Mouse (Mus musculus) embryonic facial prominence, embryonic 15.5 days (tissue): ENCODE results near the gene Dcakd. TPM values are rescaled to one million over a fixed set of nuclear protein-coding genes. Genes with fewer than 3 reads are reported as not detected.

Experiments
- ATAC-seq: fragments of 200-750 bp; cut with Nextera tagmentation; 2 replicates; pipeline ENCODE4 v1.8.0; 2017; ENCODE audit warnings: low read depth, moderate TSS enrichment; ENCODE audit not compliant: insufficient number of reproducible peaks, low FRiP score, low TSS enrichment
- H3K27ac ChIP-seq: fragments of 300-500 bp; sonication (generic); replicated peaks from 2 replicates; pipeline ENCODE4 v1.5.1; 2015; ENCODE audit warnings: mild to moderate bottlenecking, inconsistent platforms
- H3K27me3 ChIP-seq: fragments of 300-500 bp; sonication (generic); 2 replicates; pipeline ENCODE4 v1.6.1; 2015; ENCODE audit warnings: inconsistent platforms
- H3K36me3 ChIP-seq: fragments of 300-500 bp; sonication (generic); 2 replicates; pipeline ENCODE4 v1.6.1; 2015; ENCODE audit warnings: mild to moderate bottlenecking, inconsistent platforms
- H3K4me1 ChIP-seq: fragments of 300-500 bp; sonication (generic); 2 replicates; pipeline ENCODE4 v1.6.1; 2015; ENCODE audit warnings: inconsistent platforms
- H3K4me2 ChIP-seq: fragments of 300-500 bp; sonication (generic); replicated peaks from 2 replicates; pipeline ENCODE4 v1.6.1; 2015; ENCODE audit warnings: mild to moderate bottlenecking, inconsistent platforms
- H3K4me3 ChIP-seq: fragments of 300-500 bp; sonication (generic); replicated peaks from 2 replicates; pipeline ENCODE4 v1.5.1; 2015; ENCODE audit warnings: mild to moderate bottlenecking, inconsistent platforms
- H3K9ac ChIP-seq: fragments of 300-500 bp; sonication (generic); 2 replicates; pipeline ENCODE4 v1.6.1; 2015; ENCODE audit warnings: inconsistent platforms
- H3K9me3 ChIP-seq: fragments of 300-500 bp; sonication (generic); replicated peaks from 2 replicates; pipeline ENCODE4 v1.6.1; 2016; ENCODE audit warnings: inconsistent platforms
- WGBS: fragments of 180-500 bp; shearing (Covaris S2); methylation state at CpG from one replicate; pipeline ENCODE4 v1.1.7; 2015; 5-methylcytosine and 5-hydroxymethylcytosine counted together
- polyA plus RNA-seq: library from polyadenylated mRNA; unstranded; fragments of >200 nt; fragmentation: Nextera tagmentation; extraction: Ambion mirVana; gene quantifications from 2 replicates; pipeline ENCODE4 v1.2.1, GENCODE M21; 2015

Gene Dcakd
- polyA plus RNA-seq, 1 experiment from 2014 or later = 158 TPM

DNA sequence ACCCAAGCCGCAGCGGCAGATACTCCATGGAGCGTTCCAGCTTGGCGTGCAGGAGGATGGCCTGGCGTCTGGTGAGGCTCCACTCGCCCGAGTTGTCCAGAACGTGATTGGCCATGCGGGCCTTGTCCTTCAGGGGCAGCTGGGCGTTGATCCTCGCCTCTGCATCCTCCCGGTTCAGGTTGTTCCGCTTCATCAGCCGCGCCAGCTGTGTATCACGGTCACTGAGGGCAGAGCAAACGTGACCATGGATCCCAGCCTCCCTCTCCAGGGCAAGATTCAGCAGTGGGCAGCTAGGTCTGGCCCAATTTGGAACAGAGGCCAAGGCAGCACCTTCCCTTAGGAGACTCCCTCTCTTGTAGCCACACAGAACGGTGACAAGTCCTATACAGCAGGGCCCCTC is 33.2 kb downstream of the Dcakd start:
- Histone ChIP-seq H3K9me3 (no peaks in the 10 kb centered on the region), H3K36me3 (peaks cover 58% of the 10 kb centered on the region), H3K4me3 (no peak overlapping the region), H3K4me1 (peaks cover 29% of the 10 kb centered on the region), H3K9ac (no peak overlapping the region), H3K27me3 (peaks cover 23% of the 10 kb centered on the region), H3K27ac (no peak overlapping the region), H3K4me2 (no peak overlapping the region)
- 90% methylated on average over 18 of the region's 18 CpGs for WGBS
- no peak for ATAC-seq

- Histone ChIP-seq H3K4me3 (no peak overlapping the region), H3K9me3 (no peaks in the 10 kb centered on the region), H3K27me3 (peaks cover 37% of the 10 kb centered on the region), H3K4me1 (peaks cover 33% of the 10 kb centered on the region), H3K9ac (no peak overlapping the region), H3K4me2 (no peak overlapping the region), H3K27ac (no peak overlapping the region), H3K36me3 (peaks cover 43% of the 10 kb centered on the region)
- ATAC-seq = no peak
- 43% methylated on average over 17 of the region's 17 CpGs for WGBS
Measured at GRCm38 (mm10) chr11:102993420-102994029, 34.6 kb downstream of the Dcakd start.

DNA sequence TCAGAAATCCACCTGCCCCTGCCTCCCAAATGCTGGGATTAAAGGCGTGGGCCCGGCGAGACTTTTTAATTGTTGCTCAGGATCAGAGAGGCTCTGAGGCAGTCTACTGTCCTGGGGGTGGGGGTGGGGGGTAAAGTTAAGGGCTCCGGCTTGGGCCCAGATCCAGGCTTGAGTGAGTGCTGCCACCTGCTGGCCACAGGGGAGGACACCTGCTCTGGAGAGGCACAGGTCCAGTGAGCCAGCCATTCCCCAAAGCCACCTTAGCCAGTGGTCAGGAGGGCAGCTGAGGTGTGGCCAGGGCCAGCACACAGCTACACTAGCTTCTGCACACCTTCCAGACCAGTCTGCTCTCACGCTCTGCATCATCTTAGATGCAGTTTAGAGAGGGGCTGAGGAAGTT is 35.2 kb downstream of the Dcakd start:
- H3K9ac ChIP-seq = no peak overlapping the region
- no peak overlapping the region for H3K4me3 ChIP-seq
- no peak overlapping the region for H3K27ac ChIP-seq
- no peaks in the 10 kb centered on the region for H3K9me3 ChIP-seq
- peaks cover 38% of the 10 kb centered on the region for H3K36me3 ChIP-seq
- 5% methylated on average over 5 of the region's 5 CpGs for WGBS
- H3K27me3 ChIP-seq = peaks cover 38% of the 10 kb centered on the region
- no peak overlapping the region for H3K4me2 ChIP-seq
- no peak for ATAC-seq
- peaks cover 27% of the 10 kb centered on the region for H3K4me1 ChIP-seq

- peaks cover 38% of the 10 kb centered on the region for H3K27me3 ChIP-seq
- H3K4me1 ChIP-seq = peaks cover 27% of the 10 kb centered on the region
- peak overlapping the region; percentile 32 for H3K4me2 ChIP-seq
- H3K27ac ChIP-seq = no peak overlapping the region
- H3K4me3 ChIP-seq = peak overlapping the region; percentile 14; the same call in 1 of the 2 replicates
- no peak for ATAC-seq
- 2% methylated on average over 16 of the region's 16 CpGs for WGBS
- no peaks in the 10 kb centered on the region for H3K9me3 ChIP-seq
- H3K9ac ChIP-seq = no peak overlapping the region
- H3K36me3 ChIP-seq = peaks cover 26% of the 10 kb centered on the region
Measured at GRCm38 (mm10) chr11:102991681-102992080, 36.5 kb downstream of the Dcakd start.

GRCm38 (mm10) chr11:102990152-102990663 is 37.9 kb downstream of the Dcakd start:
- H3K9ac ChIP-seq = peak overlapping the region; percentile 50; the same call in 1 of the 2 replicates
- peaks cover 13% of the 10 kb centered on the region for H3K36me3 ChIP-seq
- H3K9me3 ChIP-seq = no peaks in the 10 kb centered on the region
- peaks cover 22% of the 10 kb centered on the region for H3K4me1 ChIP-seq
- ATAC-seq = no peak
- WGBS = 3% methylated on average over 29 of the region's 29 CpGs
- peak overlapping the region; percentile 46 for H3K4me3 ChIP-seq
- H3K27ac ChIP-seq = no peak overlapping the region
- peaks cover 38% of the 10 kb centered on the region for H3K27me3 ChIP-seq
- peak overlapping the region; percentile 85 for H3K4me2 ChIP-seq

GRCm38 (mm10) chr11:102989641-102990151 is 38.4 kb downstream of the Dcakd start:
- peaks cover 8% of the 10 kb centered on the region for H3K36me3 ChIP-seq
- H3K4me1 ChIP-seq = peaks cover 22% of the 10 kb centered on the region
- no peaks in the 10 kb centered on the region for H3K9me3 ChIP-seq
- H3K27me3 ChIP-seq = peaks cover 38% of the 10 kb centered on the region
- H3K27ac ChIP-seq = no peak overlapping the region
- H3K4me2 ChIP-seq = peak overlapping the region; percentile 85
- WGBS = 6% methylated on average over 28 of the region's 28 CpGs
- H3K9ac ChIP-seq = peak overlapping the region; percentile 50; the same call in 1 of the 2 replicates
- H3K4me3 ChIP-seq = peak overlapping the region; percentile 46
- no peak for ATAC-seq

GRCm38 (mm10) chr11:102985160-102985559 is 43.0 kb downstream of the Dcakd start:
- H3K27me3 ChIP-seq = peaks cover 18% of the 10 kb centered on the region
- H3K36me3 ChIP-seq = no peaks in the 10 kb centered on the region
- no peak overlapping the region for H3K9ac ChIP-seq
- H3K27ac ChIP-seq = no peak overlapping the region
- ATAC-seq = no peak
- H3K4me2 ChIP-seq = no peak overlapping the region
- no peak overlapping the region for H3K4me3 ChIP-seq
- peaks cover 7% of the 10 kb centered on the region for H3K4me1 ChIP-seq
- no peaks in the 10 kb centered on the region for H3K9me3 ChIP-seq
- 56% methylated on average over 6 of the region's 6 CpGs for WGBS

DNA sequence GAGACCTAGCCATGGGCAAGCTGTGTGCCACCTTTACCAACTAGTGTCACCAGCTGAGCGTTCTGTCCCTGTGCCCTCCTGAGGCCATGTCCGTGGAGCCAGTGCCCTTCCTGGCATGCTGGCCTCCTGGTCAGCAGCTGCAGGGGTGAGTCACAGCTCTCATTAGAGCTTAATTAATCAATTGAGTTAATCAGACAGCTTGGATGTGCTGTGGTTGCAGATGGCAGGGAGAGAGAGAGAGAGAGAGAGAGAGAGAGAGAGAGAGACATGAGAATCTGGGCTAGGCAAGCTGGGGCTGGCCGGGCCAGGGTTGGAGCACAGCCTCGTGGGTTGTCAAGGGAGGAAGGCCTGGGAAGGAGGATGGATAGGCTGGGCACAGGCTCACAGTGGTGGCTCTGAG is 43.5 kb downstream of the Dcakd start:
- Histone ChIP-seq H3K36me3 (no peaks in the 10 kb centered on the region), H3K27ac (no peak overlapping the region), H3K4me1 (peaks cover 1% of the 10 kb centered on the region), H3K4me3 (no peak overlapping the region), H3K9ac (no peak overlapping the region), H3K27me3 (peaks cover 12% of the 10 kb centered on the region), H3K9me3 (no peaks in the 10 kb centered on the region), H3K4me2 (no peak overlapping the region)
- no peak for ATAC-seq
- WGBS = 60% methylated on average over 4 of the region's 4 CpGs

GRCm38 (mm10) chr11:102984086-102984485 is 44.0 kb downstream of the Dcakd start:
- H3K4me3 ChIP-seq = no peak overlapping the region
- H3K9ac ChIP-seq = no peak overlapping the region
- no peak overlapping the region for H3K4me2 ChIP-seq
- H3K36me3 ChIP-seq = no peaks in the 10 kb centered on the region
- no peak for ATAC-seq
- H3K4me1 ChIP-seq = no peaks in the 10 kb centered on the region
- 90% methylated on average over 9 of the region's 9 CpGs for WGBS
- H3K9me3 ChIP-seq = no peaks in the 10 kb centered on the region
- no peak overlapping the region for H3K27ac ChIP-seq
- H3K27me3 ChIP-seq = peaks cover 7% of the 10 kb centered on the region

- no peak overlapping the region for H3K9ac ChIP-seq
- H3K27ac ChIP-seq = no peak overlapping the region
- no peaks in the 10 kb centered on the region for H3K36me3 ChIP-seq
- no peaks in the 10 kb centered on the region for H3K9me3 ChIP-seq
- H3K27me3 ChIP-seq = no peaks in the 10 kb centered on the region
- H3K4me2 ChIP-seq = no peak overlapping the region
- ATAC-seq = no peak
- WGBS = 50% methylated on average over 10 of the region's 10 CpGs
- H3K4me3 ChIP-seq = no peak overlapping the region
- no peaks in the 10 kb centered on the region for H3K4me1 ChIP-seq
Measured at GRCm38 (mm10) chr11:102981151-102981890, 46.8 kb downstream of the Dcakd start.

DNA sequence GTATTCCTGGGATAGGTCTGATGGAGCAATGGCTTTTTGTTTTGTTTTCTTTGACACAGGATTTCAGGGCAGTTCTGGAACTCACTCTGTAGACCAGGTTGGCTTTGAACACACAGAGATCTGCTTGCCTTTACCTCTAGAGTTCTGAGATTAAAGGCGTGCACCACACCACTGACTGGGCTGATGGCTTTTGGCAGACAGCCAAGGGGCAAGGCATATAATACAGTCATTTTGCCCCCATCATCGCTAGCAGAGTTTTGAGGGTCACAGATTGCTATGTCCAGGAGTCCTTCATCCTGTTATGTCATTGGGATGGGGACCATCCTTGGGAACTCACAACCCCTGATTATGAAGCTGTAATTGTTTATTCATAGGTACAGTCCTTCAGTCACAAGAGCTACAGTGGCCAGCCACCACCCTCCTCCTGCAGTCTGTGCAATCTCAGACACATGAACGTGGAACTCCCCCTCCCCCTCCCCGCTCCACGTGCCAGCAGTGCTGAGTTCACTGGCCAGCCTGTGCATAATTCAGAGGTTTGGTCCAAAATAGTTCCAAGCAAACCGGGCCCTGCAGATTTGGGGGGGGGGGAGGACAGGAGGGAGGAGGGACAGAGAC is 50.0 kb downstream of the Dcakd start:
- Histone ChIP-seq H3K4me2 (no peak overlapping the region), H3K9ac (no peak overlapping the region), H3K9me3 (no peaks in the 10 kb centered on the region), H3K4me3 (no peak overlapping the region), H3K4me1 (no peaks in the 10 kb centered on the region), H3K36me3 (no peaks in the 10 kb centered on the region), H3K27ac (no peak overlapping the region), H3K27me3 (0 out of 2 replicates have a peak, but pooled peaks cover 5% of the 10 kb centered on the region)
- no peak for ATAC-seq
- 55% methylated on average over 6 of the region's 6 CpGs for WGBS
